Mouse (Mus musculus) erythroid progenitor cell, adult 5-6 weeks (primary cell): Measurements from ENCODE around the gene Smarcc1. TPM values are rescaled to one million over a fixed set of nuclear protein-coding genes. Genes with fewer than 3 reads are reported as not detected.

Experiments used
- ATAC-seq: replicated peaks from 2 replicates; pipeline ENCODE4 v1.8.0; 2016; ENCODE audit warnings: moderate number of reproducible peaks, mild to moderate bottlenecking, moderate TSS enrichment, inconsistent platforms; ENCODE audit not compliant: poor library complexity, low FRiP score, severe bottlenecking
- total RNA-seq, 2 experiments: library from RNA; stranded (forward) in 1 of 2; stranded (reverse) in 1 of 2; fragments of 150-400 nt in 1 of 2; fragments of 186-747, 209-891 nt in 1 of 2; gene quantifications; 2 replicates each; pipeline versions ENCODE4 v1.2.3 to v1.2.4; 2015 to 2017; ENCODE audit warnings: low replicate concordance in 2 of 2

Gene Smarcc1
- total RNA-seq, 2 experiments from 2014 or later, result 49.2 to 61.6 TPM

- ATAC-seq, result no peak
Observed at GRCm38 (mm10) chr9:110229112-110229511, 111.6 kb downstream of the Smarcc1 start.

DNA sequence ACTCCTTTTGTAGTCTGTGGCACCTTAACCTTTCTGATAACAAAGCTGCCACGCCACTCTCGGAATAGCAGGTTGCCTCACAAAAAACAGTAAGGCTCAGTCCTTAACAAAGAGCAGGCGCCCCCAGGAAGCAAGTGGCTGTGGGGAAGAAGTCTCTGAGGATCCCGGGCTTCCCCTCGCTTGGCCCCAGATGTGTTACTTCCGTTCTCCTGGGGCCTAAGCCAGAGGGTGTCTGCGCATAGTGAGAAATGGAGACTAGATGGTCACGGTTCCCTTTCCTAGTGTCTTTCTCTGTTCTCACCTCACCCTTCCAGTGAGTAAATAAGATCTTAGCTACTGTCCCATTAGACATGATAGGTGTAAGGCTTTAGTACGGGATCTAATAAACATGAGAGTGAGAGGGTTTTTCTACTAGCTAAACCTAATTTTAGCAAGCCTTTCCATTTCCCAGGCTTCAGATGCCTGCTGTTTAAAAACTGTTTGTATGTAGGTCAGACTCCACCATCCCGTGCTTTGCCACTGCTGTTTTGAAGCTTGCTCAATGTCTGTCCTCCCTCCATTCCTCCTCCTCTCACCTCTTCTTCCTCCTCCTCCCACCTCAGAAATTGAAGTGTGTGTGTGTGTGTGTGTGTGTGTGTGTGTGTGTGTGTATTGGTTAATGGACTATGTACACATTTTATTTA is 112.2 kb downstream of the Smarcc1 start:
- no peak for ATAC-seq

DNA sequence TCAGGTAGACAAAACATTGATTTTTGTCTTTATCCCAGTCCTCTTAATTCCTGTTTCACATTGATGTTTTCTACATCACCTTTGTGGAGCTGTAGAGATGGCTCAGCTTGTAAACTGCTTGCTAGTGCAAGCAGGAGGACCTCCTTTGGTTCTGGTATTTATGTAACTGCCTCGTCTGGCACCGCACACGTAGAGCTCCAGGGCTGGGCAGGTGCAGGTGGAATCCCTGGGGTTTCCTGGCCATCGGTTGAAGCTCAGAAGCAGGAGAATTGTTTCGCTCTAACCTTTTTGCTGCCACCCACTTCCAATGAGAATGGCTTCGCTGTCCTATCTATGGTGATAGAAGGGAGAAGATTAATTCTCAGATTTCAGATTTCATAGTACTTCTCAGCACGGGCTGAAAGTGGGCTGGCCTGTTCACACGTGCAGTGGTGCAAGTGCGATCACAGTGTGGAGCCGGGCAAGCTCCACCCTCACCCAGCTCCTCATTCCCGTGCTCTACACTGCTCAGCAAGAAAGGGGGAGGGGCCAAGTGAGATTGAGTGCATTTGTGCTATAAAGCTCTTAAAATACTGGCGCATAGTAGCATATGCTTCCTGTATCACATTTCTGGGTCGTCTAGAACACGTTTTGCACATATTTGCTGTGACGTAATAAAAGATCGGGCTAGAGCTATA is 113.0 kb downstream of the Smarcc1 start:
- no peak for ATAC-seq

DNA sequence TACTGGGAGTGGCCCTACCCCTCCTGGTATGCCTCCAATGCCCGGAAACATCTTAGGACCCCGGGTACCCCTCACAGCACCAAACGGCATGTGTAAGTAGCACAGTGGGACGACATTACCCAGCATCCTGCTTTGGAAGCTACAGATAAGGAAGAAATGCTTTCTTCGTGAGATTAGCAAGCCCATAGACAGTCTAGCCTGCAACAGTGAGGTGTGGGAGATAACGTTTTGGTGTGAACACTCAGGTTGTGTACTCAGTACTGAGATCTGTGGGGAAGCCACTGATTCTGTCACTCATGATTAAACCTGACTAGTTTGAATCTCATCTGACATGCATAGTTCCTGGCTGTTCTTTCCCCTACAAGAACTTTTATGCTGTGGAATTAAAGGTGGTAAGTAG is 117.5 kb downstream of the Smarcc1 start:
- ATAC-seq, result no peak

GRCm38 (mm10) chr9:110243221-110243833 is 125.8 kb downstream of the Smarcc1 start, which contains the start of gene Cspg5:
Gene Cspg5 (plus strand): TSS chr9:110243783.
- no peak for ATAC-seq

- ATAC-seq, result no peak
Observed at GRCm38 (mm10) chr9:110244567-110244888, 127.0 kb downstream of the Smarcc1 start.

DNA sequence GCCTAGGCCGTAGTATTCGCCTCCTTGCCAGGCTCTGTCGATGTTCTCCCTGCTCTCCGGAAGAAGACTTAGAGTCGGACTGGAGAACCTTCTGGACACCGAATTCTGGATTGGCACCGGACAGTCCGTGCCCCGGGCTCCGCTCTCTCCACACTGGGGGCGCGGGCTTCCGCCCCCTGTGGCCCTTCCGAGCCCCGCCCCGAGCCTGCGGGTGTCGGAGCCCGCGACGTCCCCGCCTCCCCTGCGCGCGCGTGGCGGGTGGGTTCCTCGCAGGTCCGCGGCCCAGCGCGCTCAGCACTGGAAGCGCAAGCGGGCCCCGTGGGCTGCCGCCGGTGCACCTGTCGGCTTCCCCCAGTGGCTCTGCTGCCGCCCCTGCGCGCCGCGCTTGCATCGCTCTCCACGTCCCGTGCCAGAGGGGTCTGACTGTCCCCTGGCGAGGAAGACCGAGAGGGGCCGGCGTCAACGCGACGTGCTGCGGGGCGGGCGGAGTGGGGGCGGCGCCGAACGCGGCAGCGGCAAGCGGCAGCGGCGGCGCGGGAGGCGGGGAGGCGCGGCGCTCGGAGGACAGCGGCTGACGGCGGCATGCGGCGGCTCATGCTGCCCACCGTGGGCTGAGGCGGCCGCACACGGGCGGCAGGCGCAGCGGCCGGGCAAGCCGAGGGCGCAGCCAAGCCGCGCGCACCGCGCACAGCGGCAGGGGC is 127.5 kb downstream of the Smarcc1 start:
- no peak for ATAC-seq

GRCm38 (mm10) chr9:110245590-110246320 is 128.2 kb downstream of the Smarcc1 start:
- no peak for ATAC-seq

GRCm38 (mm10) chr9:110246321-110246640 is 128.8 kb downstream of the Smarcc1 start:
- 0 out of 2 replicates have a peak, but pooled peaks have one; percentile 29 for ATAC-seq

GRCm38 (mm10) chr9:110247049-110247448 is 129.5 kb downstream of the Smarcc1 start:
- no peak for ATAC-seq

DNA sequence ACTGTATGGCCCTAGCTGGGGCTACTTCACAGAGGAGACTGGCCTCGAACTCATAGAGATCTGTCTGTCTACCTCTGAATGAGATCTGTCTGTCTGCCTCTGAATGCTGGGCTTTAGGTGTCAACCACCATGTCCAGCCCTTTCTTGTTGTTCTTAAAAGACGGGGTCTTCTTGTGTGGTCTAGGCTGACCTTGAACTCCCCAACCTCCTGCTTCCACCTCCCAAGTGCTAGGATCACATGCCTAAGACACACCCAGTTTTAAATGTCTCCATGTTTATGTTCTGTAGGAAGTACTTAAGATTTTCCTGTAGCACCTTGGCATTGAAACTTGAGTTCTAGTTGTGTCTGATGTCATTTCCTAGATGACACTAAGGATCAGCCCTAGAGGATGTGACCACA is 131.4 kb downstream of the Smarcc1 start:
- no peak for ATAC-seq

DNA sequence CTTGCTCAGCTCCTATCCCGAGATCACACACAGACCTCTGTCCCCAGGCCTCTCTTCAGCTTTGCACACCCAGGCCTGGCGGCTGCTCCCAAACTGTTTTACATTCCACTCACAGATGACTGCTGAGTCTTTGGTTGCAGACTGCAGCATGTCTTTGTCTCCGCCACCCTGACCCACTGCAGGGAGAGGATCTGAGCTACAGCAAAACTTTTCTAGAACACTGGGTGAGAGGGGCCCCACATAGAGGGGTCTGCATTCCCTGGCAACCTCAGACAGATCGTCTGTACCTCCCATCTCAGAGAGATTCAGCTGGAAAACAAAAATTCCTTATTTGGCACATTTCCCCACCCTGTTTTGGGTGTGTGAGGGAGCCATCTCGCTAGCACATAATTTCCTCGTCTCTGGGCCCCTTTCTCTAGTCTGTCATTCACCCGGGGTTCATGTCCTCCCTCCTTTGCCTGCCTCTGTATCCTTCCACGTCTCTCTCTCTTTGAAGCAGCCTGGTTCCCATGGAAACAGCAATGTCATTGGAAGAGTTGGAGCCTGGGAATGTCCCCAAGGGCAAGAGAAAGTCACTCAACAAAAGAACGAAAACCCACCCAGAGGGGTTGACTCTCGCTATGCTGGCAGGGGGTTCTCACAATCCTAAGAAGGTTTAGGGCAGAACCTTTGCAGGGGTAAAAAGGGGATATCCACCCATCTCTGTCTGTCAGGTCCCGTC is 132.5 kb downstream of the Smarcc1 start:
- no peak for ATAC-seq

GRCm38 (mm10) chr9:110250776-110251175 is 133.3 kb downstream of the Smarcc1 start:
- no peak for ATAC-seq

- no peak for ATAC-seq
Observed at GRCm38 (mm10) chr9:110255407-110256019, 138.0 kb downstream of the Smarcc1 start.

- ATAC-seq, result no peak
Observed at GRCm38 (mm10) chr9:110258646-110259045, 141.1 kb downstream of the Smarcc1 start.

DNA sequence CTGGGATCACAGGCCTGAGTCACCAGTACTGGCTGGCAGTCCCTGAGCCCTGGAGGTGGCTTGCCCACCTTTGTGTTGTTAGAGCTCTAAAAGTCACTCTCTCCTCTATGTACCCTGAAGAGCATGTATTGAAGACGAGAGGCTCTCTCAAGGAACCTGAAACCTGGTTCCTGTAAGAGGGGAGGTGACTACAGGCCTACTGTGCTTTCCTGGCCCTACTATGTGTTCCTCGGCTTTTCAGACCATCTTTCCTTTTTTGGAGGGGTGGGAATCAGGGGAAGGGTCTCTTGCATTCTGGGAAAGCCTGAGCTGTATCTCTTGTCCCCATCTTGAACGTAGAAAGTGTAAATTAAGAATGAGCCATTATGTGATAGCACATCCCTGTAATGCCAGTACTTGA is 141.6 kb downstream of the Smarcc1 start:
- no peak for ATAC-seq

- no peak for ATAC-seq
Observed at GRCm38 (mm10) chr9:110263181-110263580, 145.7 kb downstream of the Smarcc1 start.

- no peak for ATAC-seq
Observed at GRCm38 (mm10) chr9:110264991-110265390, 147.5 kb downstream of the Smarcc1 start.

DNA sequence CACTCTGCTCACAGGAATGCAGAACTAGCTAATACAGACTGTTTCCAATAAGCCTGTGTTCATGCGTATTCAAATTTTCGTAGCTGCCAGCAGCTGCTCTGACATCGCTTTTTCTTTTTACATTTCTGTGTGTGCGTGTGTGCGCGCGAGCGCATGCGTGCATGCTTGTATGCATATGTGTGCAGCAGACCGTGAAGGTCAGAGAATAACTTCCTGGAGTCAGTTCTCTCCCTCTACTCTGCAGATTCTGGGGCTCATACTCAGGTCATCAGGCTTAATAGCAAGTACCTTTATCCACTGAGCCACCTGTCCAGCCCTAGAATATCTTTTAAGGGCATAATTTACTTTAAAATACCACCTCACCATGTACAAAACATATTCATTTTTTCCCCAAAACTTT is 150.9 kb downstream of the Smarcc1 start:
- ATAC-seq, result no peak
